Mouse (Mus musculus) kidney, embryonic 14.5 days (tissue): ENCODE data around the gene Gm29666. TPM values are rescaled to one million over a fixed set of nuclear protein-coding genes. Genes with fewer than 3 reads are reported as not detected.

ENCODE experiments used
- ATAC-seq: fragments of 200-750 bp; cut with Nextera tagmentation; 2 replicates; pipeline ENCODE4 v1.8.0; 2017; ENCODE audit warnings: moderate number of reproducible peaks, mild to moderate bottlenecking, moderate TSS enrichment, moderate library complexity; ENCODE audit not compliant: low FRiP score, low TSS enrichment
- H3K27ac ChIP-seq: fragments of 300-500 bp; sonication (generic); 2 replicates; pipeline ENCODE4 v1.5.1; 2014; ENCODE audit warnings: low read depth, mild to moderate bottlenecking, low read length, moderate library complexity, mixed read lengths
- H3K27me3 ChIP-seq: fragments of 300-500 bp; sonication (generic); 2 replicates; pipeline ENCODE4 v1.6.1; 2014; ENCODE audit warnings: mild to moderate bottlenecking, low read length; ENCODE audit not compliant: control insufficient read depth, insufficient read depth
- H3K36me3 ChIP-seq: fragments of 300-500 bp; sonication (generic); 2 replicates; pipeline ENCODE4 v1.6.1; 2014; ENCODE audit warnings: low read length, mixed read lengths; ENCODE audit not compliant: control insufficient read depth, insufficient read depth
- H3K4me1 ChIP-seq: fragments of 300-500 bp; sonication (generic); 2 replicates; pipeline ENCODE4 v1.6.1; 2014; ENCODE audit warnings: low read length, mixed read lengths; ENCODE audit not compliant: control insufficient read depth, insufficient read depth
- H3K4me2 ChIP-seq: fragments of 300-500 bp; sonication (generic); replicated peaks from 2 replicates; pipeline ENCODE4 v1.6.1; 2014; ENCODE audit warnings: low read depth, mild to moderate bottlenecking, low read length
- H3K4me3 ChIP-seq: fragments of 300-500 bp; sonication (generic); 2 replicates; pipeline ENCODE4 v1.5.1; 2014; ENCODE audit warnings: mild to moderate bottlenecking, low read length
- H3K9ac ChIP-seq: fragments of 300-500 bp; sonication (generic); 2 replicates; pipeline ENCODE4 v1.6.1; 2014; ENCODE audit warnings: low read depth, mild to moderate bottlenecking, low read length, moderate library complexity
- H3K9me3 ChIP-seq: fragments of 300-500 bp; sonication (generic); 2 replicates; pipeline ENCODE4 v1.6.1; 2016; ENCODE audit warnings: low read length; ENCODE audit not compliant: control insufficient read depth
- WGBS: fragments of 180-500 bp; shearing (Covaris S2); extraction: QIAGEN DNeasy Blood & Tissue Kit; methylation state at CpG from one replicate; pipeline ENCODE4 v1.1.7; 2014; 5-methylcytosine and 5-hydroxymethylcytosine counted together
- polyA plus RNA-seq: library from polyadenylated mRNA; unstranded; fragments of >200 nt; fragmentation: Nextera tagmentation; extraction: Ambion mirVana; gene quantifications from 2 replicates; pipeline ENCODE4 v1.2.1, GENCODE M21; 2014

Gm29666 gene
- polyA plus RNA-seq, 1 experiment from 2014 or later, result 0.60 TPM

DNA sequence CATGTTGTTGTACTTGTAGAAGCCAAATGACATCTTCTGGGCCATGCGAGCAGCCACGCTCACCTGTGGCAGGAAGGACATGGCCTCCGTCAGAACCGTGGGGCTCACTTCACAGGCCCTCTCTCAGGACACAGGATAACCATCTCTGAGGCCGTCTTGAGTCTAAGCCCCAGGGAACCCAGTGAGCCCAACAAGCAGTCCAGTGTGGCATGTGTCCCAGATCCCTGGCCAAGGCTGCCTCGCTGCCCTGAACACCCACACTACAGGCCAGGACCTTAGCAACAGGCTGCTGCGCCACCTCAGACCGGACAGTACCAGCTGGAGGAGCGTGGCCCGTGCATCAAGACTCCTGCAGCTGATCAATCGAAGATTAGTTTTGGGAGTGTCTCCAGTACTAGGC, 33.4 kb upstream of the Gm29666 start:
- WGBS, result 89% methylated on average over 11 of the region's 11 CpGs
- no peaks in the 10 kb centered on the region for H3K9me3 ChIP-seq
- ATAC-seq, result no peak
- no peaks in the 10 kb centered on the region for H3K27me3 ChIP-seq
- no peak overlapping the region for H3K4me3 ChIP-seq
- no peak overlapping the region for H3K4me2 ChIP-seq
- 0 out of 2 replicates have a peak, but pooled peaks cover 5% of the 10 kb centered on the region for H3K4me1 ChIP-seq
- no peak overlapping the region for H3K9ac ChIP-seq
- peaks cover 40% of the 10 kb centered on the region for H3K36me3 ChIP-seq
- H3K27ac ChIP-seq, result no peak overlapping the region

DNA sequence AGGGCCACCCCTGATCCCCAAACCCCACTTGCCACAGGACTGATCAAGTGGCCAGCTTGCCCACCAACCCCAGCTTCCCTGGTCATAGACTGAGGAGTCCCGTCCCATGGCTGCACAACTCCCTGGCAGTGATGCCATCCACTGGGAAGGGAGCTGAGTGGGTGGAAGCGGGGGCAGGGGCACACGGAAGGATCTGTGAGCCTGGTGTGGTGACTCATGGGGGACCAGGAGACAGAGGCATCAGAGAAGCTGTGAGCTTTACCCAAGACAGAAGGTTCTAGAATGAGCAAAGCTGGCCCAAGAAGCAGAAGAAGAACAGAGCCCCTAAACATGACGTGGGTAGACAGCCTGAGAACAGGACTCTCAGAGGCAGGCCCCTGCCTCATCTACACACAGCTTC, 30.2 kb upstream of the Gm29666 start:
- no peak for ATAC-seq
- H3K4me3 ChIP-seq, result no peak overlapping the region
- no peak overlapping the region for H3K4me2 ChIP-seq
- H3K36me3 ChIP-seq, result peaks cover 40% of the 10 kb centered on the region
- H3K9me3 ChIP-seq, result no peaks in the 10 kb centered on the region
- no peak overlapping the region for H3K27ac ChIP-seq
- 89% methylated on average over 4 of the region's 4 CpGs for WGBS
- no peak overlapping the region for H3K9ac ChIP-seq
- 0 out of 2 replicates have a peak, but pooled peaks cover 5% of the 10 kb centered on the region for H3K4me1 ChIP-seq
- H3K27me3 ChIP-seq, result no peaks in the 10 kb centered on the region

DNA sequence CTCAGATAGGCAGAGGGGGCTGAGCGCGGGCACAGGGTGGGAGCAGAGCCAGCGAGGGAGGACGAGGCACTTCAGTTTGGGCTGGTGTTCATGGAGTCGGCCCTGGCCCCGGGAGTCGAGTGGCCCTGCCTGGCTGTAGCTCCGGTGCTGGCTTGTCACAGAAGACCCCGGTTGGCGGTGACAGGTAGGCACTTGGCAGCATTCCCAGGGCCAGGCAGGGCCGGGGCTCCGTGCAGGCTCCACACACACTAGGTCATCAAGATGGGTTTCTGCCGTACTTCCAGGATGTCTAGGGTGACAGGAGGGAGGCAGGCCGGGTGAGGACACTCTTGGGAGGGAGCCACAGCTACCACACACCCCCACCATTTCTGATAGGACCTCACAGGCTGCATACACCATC, 29.2 kb upstream of the Gm29666 start:
- peaks cover 39% of the 10 kb centered on the region for H3K36me3 ChIP-seq
- 89% methylated on average over 14 of the region's 14 CpGs for WGBS
- ATAC-seq, result no peak
- no peaks in the 10 kb centered on the region for H3K27me3 ChIP-seq
- 0 out of 2 replicates have a peak, but pooled peaks cover 5% of the 10 kb centered on the region for H3K4me1 ChIP-seq
- H3K27ac ChIP-seq, result no peak overlapping the region
- no peak overlapping the region for H3K9ac ChIP-seq
- H3K4me3 ChIP-seq, result no peak overlapping the region
- H3K4me2 ChIP-seq, result no peak overlapping the region
- H3K9me3 ChIP-seq, result no peaks in the 10 kb centered on the region

DNA sequence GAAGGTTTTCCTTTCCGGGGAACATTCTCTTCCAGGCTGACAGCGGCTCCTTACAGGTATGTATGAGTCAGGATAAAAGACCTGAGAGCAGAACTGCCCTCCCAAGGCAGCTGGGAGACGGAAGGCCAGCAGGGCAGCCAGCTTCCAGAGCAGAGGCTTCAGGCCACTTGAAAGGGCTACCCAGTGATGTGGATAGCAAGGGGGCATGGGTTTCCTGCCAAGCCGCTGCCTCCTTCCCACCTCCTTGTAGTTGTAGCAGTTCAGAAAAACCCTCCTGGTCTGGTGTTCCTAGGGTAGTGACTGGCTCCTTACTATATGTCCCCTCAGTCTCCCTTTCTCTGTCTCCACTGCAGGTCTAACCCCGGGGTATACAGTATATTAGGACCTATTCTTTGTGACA, 24.5 kb upstream of the Gm29666 start:
- WGBS, result 86% methylated on average over 5 of the region's 5 CpGs
- Histone ChIP-seq H3K9me3 (no peaks in the 10 kb centered on the region), H3K4me1 (no peaks in the 10 kb centered on the region; the same call in 1 of the 2 replicates), H3K36me3 (peaks cover 47% of the 10 kb centered on the region), H3K27ac (no peak overlapping the region), H3K27me3 (no peaks in the 10 kb centered on the region), H3K9ac (no peak overlapping the region), H3K4me2 (no peak overlapping the region), H3K4me3 (no peak overlapping the region)
- ATAC-seq, result no peak

DNA sequence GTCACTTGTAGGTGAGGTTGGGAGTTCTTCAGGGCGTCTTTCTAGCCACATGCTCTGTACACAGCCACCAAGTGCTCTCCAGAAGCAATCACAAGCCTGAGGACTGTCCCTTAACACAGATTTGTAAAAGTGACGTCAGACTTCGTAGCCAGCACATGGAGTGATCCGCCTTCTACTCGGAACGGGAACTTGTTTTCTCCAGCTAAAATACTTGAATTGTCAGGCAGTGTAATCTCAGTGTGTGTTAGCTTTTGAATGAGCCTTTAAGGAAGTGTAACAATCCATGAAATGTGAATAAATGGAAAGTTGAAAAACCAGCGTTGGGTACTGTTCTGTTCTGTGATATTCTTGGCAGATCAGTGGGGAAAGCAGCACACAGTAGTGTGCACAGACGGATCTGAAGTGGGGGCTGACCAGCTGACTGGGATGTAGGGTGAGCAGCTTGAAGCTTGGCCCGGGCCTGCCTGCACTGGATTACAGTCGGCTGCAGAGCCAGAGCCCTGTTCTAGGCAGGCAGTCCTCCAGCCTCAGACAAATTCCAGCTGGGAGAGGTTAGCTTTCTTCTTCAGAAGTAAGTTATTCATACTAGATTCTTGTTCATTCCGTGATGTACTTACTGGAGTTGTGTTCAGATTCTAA, 22.9 kb upstream of the Gm29666 start:
- Histone ChIP-seq H3K9ac (no peak overlapping the region), H3K4me2 (no peak overlapping the region), H3K4me3 (no peak overlapping the region), H3K4me1 (no peaks in the 10 kb centered on the region; the same call in 1 of the 2 replicates), H3K36me3 (peaks cover 50% of the 10 kb centered on the region), H3K27ac (no peak overlapping the region), H3K9me3 (no peaks in the 10 kb centered on the region), H3K27me3 (no peaks in the 10 kb centered on the region)
- no peak for ATAC-seq
- WGBS, result 80% methylated on average over 11 of the region's 11 CpGs

DNA sequence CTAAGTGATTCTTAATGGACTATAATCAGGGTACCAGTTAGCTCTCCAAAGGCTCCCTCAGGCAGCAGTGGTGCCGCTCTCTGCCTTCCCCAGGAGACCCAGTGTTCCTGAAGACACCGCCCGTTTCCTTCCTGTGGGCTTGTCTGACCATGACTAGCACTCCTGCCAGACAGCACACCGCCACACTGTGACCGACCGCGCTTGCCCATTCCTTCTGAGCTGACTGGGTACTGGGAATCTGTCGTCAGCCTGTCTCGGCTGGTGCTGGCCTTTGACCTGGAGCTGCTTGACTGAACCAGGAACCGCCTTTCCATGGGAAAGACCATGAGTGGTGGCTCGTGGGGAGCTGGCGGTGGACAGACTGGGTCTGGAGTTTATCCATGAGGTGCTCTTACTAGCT, 20.3 kb upstream of the Gm29666 start:
- H3K4me1 ChIP-seq, result no peaks in the 10 kb centered on the region; the same call in 1 of the 2 replicates
- H3K4me3 ChIP-seq, result no peak overlapping the region
- H3K9me3 ChIP-seq, result no peaks in the 10 kb centered on the region
- peak; percentile 66 for ATAC-seq
- no peak overlapping the region for H3K4me2 ChIP-seq
- H3K27me3 ChIP-seq, result no peaks in the 10 kb centered on the region
- H3K9ac ChIP-seq, result no peak overlapping the region
- WGBS, result 51% methylated on average over 12 of the region's 12 CpGs
- peaks cover 76% of the 10 kb centered on the region for H3K36me3 ChIP-seq
- no peak overlapping the region for H3K27ac ChIP-seq

DNA sequence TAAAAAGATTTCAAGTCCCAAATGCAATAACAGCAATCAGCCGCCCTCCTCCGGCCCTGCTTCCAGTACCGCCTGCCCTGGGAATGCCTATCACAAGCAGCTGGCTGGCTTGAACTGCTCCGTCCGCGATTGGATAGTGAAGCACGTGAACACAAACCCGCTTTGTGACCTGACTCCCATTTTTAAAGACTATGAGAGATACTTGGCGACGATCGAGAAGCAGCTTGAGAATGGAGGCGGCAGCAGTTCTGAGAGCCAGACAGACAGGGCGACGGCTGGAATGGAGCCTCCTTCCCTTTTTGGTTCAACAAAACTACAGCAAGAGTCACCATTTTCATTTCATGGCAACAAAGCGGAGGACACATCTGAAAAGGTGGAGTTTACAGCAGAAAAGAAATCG, 15.1 kb upstream of the Gm29666 start:
- H3K4me1 ChIP-seq, result peaks cover 2% of the 10 kb centered on the region; the same call in 1 of the 2 replicates
- H3K27ac ChIP-seq, result no peak overlapping the region
- 91% methylated on average over 16 of the region's 16 CpGs for WGBS
- H3K27me3 ChIP-seq, result no peaks in the 10 kb centered on the region
- ATAC-seq, result no peak
- no peak overlapping the region for H3K4me3 ChIP-seq
- no peak overlapping the region for H3K9ac ChIP-seq
- no peak overlapping the region for H3K4me2 ChIP-seq
- H3K9me3 ChIP-seq, result no peaks in the 10 kb centered on the region
- peaks cover 95% of the 10 kb centered on the region for H3K36me3 ChIP-seq

DNA sequence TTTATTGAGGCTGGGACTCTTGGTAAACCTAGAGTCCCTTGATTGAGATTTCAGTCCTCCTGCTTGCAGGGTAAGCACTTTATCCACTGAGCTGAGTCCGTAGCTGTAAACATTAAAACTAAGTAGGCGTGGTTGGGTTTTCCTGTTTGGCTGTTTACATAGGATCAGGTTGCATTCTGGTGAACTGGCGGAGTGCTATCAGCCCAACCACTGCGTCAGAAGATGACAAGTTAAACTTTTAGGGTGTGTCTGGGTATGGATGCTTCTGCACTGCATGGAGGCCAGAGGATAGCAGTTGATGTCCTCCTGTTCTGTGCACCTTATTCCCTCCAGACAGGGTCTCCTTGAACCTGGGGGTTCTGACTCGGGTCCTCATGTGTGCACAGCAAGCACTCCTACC, 12.5 kb upstream of the Gm29666 start:
- Histone ChIP-seq H3K4me3 (no peak overlapping the region), H3K27ac (no peak overlapping the region), H3K9me3 (no peaks in the 10 kb centered on the region), H3K9ac (no peak overlapping the region), H3K4me2 (no peak overlapping the region), H3K36me3 (peaks cover 94% of the 10 kb centered on the region), H3K4me1 (0 out of 2 replicates have a peak, but pooled peaks cover 2% of the 10 kb centered on the region), H3K27me3 (no peaks in the 10 kb centered on the region)
- 26% methylated on average over 5 of the region's 5 CpGs for WGBS
- no peak for ATAC-seq

DNA sequence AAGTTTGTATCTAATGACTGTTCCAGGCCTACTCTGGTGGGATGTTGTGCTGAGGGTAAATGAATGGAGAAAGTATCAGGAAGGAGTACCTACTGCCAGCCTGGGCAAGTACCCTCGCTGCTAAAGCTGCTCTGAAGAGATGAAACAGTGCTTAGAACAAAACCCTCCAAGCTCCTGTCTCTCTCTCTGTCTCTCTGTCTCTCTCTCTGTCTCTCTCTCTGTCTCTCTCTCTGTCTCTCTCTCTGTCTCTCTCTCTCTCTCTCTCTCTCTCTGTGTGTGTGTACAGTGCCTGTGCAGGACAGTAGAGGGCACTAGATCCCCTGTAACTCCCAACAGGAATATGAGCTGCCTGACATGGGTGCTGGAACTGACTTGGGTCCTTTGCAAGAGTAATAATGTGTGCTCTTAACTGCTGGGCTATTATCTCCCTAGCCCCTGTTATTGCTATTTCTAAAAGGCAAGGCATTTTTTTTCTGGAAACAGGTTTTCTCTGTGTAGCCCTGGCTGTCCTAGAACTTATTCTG, 5.7 kb upstream of the Gm29666 start:
- peak overlapping the region; percentile 97; the same call in 1 of the 2 replicates for H3K9ac ChIP-seq
- H3K4me2 ChIP-seq, result peak overlapping the region; percentile 89; the same call in 1 of the 2 replicates
- peak overlapping the region; percentile 99; the same call in 1 of the 2 replicates for H3K4me3 ChIP-seq
- H3K9me3 ChIP-seq, result no peaks in the 10 kb centered on the region
- no peak overlapping the region for H3K27ac ChIP-seq
- no peak for ATAC-seq
- H3K36me3 ChIP-seq, result peaks cover 38% of the 10 kb centered on the region
- no peaks in the 10 kb centered on the region for H3K27me3 ChIP-seq
- 60% methylated on average over 1 of the region's 1 CpGs for WGBS
- 0 out of 2 replicates have a peak, but pooled peaks cover 12% of the 10 kb centered on the region for H3K4me1 ChIP-seq
